Mouse (Mus musculus) gastrocnemius, postnatal 4 days (tissue): ENCODE data around the gene Zfp398. TPM values are rescaled to one million over a fixed set of nuclear protein-coding genes. Genes with fewer than 3 reads are reported as not detected.
"Not testable (repeated sequence)": the region's sequence is repeated elsewhere in the genome, so short reads cannot be mapped to it uniquely, and the experiment has no call there.

Source experiments
- DNase-seq, 2 experiments: peaks; one replicate each; pipeline ENCODE4 v3.0.0; 2021 to 2022; ENCODE audit warnings: low spot score in 2 of 2, mixed read lengths in 2 of 2
- total RNA-seq, 2 experiments: library from RNA; stranded (reverse); gene quantifications; 2 replicates each; pipeline ENCODE4 v1.2.3; 2021

The Zfp398 gene
- total RNA-seq, 2 experiments from 2014 or later, result 7.5 to 8.8 TPM

DNA sequence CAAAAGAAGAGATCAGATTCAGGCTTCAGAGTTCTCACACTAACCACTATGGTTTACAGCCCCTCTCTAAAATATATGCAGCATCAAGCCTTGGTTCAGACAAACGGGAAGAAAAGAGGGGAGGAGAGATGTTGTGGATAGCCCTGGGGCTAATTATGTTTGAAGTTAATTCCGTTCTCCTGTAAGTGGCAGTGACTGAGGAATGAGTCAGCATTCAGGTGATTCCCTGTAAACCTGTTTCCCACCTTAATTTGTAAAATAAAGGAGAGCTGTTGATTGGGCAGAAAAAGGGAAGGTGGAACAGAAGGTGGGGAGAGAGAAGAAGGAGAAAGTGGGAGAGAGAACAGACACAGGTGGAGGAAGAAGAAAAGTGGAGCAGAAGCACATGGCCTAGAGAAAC, 11.2 kb upstream of the Zfp398 start:
- DNase-seq, result no peak

DNA sequence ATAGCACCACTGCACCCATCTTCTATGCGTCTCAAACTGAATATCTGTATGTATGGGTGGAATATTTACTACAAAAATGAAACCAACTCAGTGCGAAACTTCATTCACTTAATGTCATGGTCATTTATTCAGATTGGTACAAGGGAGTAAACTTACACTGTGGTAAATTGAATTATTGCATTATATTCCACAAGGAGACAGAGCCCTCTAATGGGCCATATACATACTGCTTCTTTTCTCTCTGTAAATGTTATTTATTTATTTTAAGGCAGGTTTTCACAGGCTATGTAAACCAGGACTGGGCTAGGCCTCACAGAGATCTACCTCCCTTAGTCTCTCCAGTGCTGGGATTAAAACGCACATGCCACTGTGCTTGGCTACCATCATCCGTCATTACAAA, 8.0 kb upstream of the Zfp398 start:
- no peak for DNase-seq

DNA sequence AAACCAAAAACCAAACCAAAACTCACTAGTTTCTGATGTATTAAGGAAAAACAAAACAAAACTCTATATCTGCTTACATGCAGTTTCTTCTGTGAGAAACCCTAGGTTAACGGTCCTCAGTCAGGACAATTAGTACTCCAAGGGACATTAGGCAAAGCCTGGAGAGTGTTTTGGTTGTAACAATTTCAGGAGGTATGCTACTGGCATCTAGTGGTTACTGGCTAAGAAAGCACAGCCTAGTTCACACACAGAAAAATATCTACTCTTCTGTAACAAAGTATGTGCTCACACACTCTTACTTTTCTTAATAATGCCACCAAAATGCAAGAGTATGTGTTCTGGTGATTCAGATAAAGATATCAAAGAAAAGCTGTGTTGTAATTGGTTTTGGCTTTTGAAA, 6.5 kb upstream of the Zfp398 start:
- no peak for DNase-seq

DNA sequence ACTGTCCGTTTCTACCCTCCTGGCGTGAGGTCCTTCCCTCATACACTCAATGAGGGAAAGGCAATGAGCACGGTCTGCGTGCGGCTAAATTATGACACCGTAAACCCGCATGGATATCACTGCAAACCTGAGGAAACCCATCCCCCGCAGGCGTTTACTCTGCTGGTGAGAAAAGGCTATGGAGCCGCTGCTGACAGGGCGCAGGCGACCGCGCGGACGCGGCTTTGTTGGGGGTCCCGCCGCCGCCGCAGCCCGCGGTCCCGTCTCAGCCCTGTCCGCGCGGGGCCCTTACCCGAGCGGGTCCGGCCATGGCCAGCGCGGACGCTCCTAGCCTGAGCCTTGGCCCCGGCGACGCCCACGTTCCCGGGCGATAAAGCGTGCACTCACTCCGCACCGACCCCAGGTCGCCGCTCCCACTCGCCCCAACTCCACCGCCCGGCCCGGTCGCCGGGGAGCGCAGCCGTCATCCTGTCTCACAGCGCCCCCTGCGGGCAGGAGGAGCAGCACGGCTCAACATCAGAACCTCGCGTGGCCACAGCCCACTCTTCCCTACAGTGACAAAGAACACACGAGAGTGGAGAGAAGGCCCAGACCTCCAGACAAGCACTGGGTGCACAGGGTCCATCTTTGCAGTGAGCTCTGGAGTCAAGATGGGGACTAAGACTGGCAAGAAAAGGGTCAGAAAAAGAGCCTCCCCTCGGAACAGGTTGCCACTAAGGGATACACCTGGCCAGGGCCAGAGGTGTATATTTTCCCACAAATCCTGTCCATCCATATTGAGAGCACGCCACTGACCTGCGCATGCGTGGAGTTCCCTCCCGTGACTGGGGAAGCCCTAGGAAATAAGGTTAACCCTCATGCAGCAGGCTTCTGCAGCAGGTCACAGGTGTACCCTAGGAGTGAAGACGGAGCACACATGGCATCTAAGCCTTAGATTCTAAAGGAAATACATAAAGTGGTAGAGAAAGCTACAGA, 5.1 kb upstream of the Zfp398 start, which contains the start of gene Zfp786:
Zfp786 (minus strand) TSS at position 764 of the 975 bp plus-strand sequence.
- peak; percentile 94 to 95 for DNase-seq

DNA sequence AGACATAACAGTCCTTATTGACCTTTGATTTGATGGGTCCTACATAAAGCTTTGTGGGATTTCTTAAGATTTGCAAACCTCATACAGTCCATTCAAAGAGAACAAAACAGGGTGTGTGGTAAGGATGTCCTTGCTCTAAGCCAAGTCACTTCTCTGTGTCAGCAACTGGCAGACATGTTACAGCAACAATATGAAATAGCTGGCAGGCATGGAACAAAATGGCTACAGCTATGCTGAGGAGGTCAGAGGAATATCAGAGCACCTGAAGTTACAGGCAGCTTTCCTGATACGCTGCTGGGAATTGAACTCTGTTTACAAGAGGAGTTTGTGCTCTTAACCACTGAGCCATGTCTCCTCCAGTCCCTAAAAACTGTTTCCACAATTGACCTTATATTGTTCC, 3.2 kb upstream of the Zfp398 start:
- DNase-seq, result no peak

DNA sequence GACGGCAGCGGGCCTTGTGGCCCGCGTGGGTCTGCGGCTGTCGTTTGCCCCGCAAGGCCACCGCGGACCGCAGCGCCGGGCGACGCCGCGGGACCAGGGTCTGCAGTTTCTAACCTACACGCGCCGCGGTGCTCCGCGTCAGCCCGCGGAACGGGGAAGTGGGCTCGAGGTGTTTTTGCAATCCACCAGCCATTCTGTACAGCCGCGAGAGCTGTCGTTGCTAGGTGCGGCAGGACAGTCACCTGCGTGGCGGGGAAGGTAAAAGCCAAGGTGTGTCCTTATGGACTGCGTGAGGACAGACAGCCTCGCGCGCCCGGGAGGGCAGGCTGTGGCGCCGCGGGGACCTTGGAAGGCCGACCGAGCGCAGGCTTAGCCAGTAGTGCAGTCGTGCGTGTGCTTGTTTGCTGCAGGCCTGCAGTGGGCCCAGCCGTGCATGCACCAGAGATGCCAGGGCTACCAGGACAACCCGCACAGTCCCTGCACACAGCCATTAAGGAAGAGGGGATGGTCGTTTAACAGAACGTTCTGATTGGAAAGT, 592 bp downstream of the Zfp398 start:
- DNase-seq, result peak in 1 of 2 experiments; percentile 18

GRCm38 (mm10) chr6:47837630-47838029, 2.2 kb downstream of the Zfp398 start:
- DNase-seq, result no peak

DNA sequence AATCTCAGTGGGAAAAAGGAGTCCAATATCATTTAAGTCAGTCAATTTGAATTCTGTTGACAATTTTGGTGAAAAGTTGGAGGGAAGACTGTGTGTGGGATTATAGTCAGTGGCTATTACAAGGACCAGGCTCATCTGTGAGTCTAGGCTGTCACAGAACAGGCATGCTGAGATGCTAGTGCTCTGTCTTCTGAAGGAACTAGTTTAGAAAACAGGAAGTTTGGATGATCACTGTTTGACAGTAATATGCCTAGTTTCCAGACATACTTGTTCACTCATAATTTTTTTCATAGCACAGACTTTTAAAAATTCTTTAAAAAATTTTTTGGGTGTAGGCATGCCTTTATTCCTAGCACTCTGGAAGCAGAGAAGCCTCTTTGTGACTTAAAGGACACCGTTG, 5.6 kb downstream of the Zfp398 start:
- DNase-seq, result no peak

- DNase-seq, result no peak
Measured at GRCm38 (mm10) chr6:47841831-47842230, 6.4 kb downstream of the Zfp398 start.

DNA sequence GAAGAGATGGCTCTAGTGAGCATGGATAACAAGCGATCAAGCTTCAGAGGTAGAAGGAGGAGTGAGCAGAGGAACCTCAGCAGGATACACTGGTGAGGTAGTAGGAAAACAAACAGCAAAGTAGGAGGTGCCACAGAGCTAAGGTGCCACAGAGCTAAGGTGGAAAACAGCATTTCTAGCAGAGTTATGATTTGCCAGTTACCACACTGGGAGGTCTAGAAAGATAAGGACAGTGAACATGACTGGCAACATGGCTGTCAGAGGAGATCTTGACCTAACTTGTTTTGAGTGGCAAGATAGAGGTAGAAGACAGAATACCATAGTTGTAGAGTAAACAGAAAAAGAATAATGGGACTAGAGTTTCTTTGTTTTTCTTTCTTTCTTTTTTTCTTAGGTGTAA, 6.9 kb downstream of the Zfp398 start:
- no peak for DNase-seq

DNA sequence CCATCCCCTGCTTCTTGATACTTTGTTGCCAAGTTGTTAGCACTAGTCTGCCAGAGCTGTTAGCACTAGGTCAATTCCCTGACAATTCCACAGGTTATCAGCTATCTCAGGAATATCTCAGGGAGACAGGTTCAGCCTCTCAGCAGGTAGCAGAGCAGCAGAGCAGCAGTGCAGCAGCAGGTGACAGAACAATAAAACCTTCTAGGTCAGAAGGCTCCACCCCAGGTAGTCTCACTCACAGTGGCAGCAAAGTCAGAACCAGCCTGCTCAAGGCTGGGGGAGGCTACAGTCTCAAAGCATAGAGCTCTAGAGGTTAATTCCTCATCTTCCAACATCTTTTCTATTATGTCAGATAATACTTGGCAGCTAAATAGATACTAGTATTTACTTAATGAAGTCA, 10.3 kb downstream of the Zfp398 start:
- no peak for DNase-seq

DNA sequence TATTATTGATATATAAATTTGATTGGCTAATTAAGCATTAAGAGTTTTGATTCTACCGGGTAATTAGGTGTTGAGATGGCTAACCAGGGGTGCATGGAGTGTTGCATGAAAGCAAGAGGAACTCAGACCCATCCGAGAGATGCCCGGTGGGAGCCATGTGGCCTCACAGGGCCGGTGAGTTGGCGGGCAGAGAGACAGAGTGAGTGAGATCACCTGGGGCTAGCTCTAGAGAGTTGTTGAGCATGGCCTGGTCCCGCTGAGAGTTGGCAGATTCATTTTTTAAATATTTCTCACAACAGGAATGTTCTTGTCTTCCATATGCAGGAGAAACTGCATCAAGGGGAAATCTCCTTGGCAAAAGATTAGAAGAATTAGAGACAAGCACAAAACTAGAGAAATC, 21.8 kb downstream of the Zfp398 start:
- no peak for DNase-seq

DNA sequence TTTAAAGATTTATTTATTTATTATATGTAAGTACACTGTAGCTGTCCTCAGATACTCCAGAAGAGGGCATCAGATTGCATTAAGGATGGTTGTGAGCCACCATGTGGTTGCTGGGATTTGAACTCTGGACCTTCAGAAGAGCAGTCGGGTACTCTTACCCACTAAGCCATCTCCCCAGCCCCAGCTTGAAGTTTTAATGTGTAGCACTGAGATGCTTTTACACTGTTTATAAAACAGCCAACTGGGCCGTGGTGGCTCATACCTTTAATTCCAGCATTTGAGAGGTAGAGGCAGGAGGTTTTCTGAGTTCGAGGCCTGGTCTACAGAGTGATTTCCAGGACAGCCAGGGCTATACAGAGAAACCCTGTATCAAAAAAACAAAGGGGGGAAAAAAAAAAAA, 22.3 kb downstream of the Zfp398 start:
- DNase-seq, result not testable (repeated sequence)

- no peak for DNase-seq
Measured at GRCm38 (mm10) chr6:47872266-47872665, 36.8 kb downstream of the Zfp398 start.

- DNase-seq, result no peak
Measured at GRCm38 (mm10) chr6:47877058-47877457, 41.6 kb downstream of the Zfp398 start, which contains the start of gene Zfp282. Zfp282 (plus strand) TSS chr6:47877204.

DNA sequence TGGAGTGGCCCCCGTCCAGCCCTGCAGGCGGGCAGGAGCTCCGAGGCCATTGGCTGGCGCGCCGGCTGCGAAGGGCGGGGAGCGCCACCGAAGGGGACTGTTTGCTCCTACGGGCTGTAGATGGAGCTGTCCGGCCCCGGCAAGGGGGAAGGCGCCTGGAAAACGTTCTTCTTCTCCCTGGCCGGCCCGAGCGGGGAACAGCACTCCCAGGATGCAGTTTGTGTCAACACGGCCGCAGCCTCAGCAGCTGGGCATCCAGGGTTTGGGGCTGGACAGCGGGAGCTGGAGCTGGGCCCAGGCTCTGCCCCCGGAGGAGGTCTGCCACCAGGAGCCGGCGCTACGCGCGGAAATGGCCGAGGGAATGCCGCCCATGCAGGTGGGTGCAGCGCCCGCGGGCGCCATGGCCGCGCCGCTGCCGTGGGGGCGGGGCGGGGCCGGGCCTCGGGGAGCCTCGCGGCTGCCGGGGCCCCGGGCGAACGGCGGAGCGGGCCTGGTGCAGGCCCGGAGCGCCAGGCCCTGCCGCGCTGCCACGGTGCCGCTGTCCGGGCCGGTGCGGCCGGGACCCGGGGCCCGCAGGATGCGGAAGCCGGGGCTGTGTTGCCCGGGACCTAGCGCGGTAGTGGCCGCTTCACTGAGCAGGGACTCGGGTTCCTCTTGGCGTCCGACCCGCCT, 42.1 kb downstream of the Zfp398 start:
- DNase-seq, result peak; percentile 84 to 92

GRCm38 (mm10) chr6:47878133-47878514, 42.7 kb downstream of the Zfp398 start:
- no peak for DNase-seq

- no peak for DNase-seq
Measured at GRCm38 (mm10) chr6:47878593-47878992, 43.1 kb downstream of the Zfp398 start.

DNA sequence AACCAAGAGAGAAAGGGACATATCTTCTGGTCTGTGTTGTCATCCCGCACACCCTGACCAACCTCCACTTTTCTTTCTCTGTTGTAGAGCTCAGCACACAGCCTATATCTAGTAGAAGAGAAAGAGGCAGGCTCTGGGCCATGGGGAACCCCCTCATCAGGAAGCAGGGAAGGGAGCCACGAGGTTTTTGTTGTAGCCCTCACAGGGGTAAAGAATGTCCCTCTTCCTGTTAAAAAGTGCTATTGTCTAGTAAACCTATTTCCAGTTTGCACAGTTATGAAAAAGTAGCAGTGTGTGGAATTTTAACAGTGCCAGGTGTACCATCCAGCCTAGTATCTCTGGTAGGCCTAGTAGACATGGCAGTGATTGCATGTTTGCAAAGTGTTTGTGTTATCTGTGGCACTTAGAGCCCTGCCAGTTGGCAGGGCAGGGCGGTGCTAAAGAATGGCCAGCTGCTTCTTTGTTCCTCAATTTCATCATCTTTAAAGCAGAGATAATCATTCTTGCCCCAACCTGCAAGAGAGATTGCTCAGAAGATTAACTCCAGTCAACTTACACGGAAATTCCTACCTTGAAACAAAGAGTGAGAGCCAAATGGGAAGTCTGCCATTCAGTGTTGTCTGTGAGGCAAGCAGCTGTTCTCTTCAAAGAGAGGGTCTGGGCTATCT, 43.7 kb downstream of the Zfp398 start:
- DNase-seq, result no peak

- DNase-seq, result no peak
Measured at GRCm38 (mm10) chr6:47880166-47880565, 44.7 kb downstream of the Zfp398 start.

- DNase-seq, result no peak
Measured at GRCm38 (mm10) chr6:47888812-47889383, 53.4 kb downstream of the Zfp398 start.
